Mouse (Mus musculus): Measurements from ENCODE around the gene Glis1. TPM values are rescaled to one million over a fixed set of nuclear protein-coding genes. Genes with fewer than 3 reads are reported as not detected.

Glis1 gene
- 5.5 and 7.4 TPM in 2 replicates for polyA plus RNA-seq (2015; fragmentation: Nextera tagmentation; extraction: Ambion mirVana)

- peak within 1 kb of the TSS; percentile 51; the same call in 1 of the 2 replicates for H3K9ac ChIP-seq (ENCODE audit: low read depth, low read length)
- no peaks in the 10 kb centered on the region for H3K36me3 ChIP-seq (ENCODE audit: insufficient read depth, low read length)
- 0 out of 2 replicates have a peak within 1 kb of the TSS, but pooled peaks have one; percentile 6 for H3K27ac ChIP-seq
- H3K4me2 ChIP-seq (ENCODE audit: low read length) = peak within 1 kb of the TSS; percentile 92
- ATAC-seq (replicated peaks; ENCODE audit: low FRiP score, low read depth) = peak; percentile 88
- no peaks in the 10 kb centered on the region; the same call in 1 of the 2 replicates for H3K4me1 ChIP-seq (replicated peaks; ENCODE audit: insufficient read depth, low read length)
- no peaks in the 10 kb centered on the region for H3K9me3 ChIP-seq (replicated peaks; ENCODE audit: low read length)
- H3K4me3 ChIP-seq (replicated peaks; ENCODE audit: low read depth, low read length) = peak within 1 kb of the TSS; percentile 64
- peaks cover 13% of the 10 kb centered on the region for H3K27me3 ChIP-seq (ENCODE audit: insufficient read depth, low read length)
- peak; percentile 87 for DNase-seq (ENCODE audit: low spot score)
- no peak for TF ChIP-seq CTCF (IDR thresholded peaks at IDR 0.05; ENCODE audit: low read depth)
- under 1% methylated on average over 105 of the region's 112 CpGs for WGBS
Measured at GRCm38 (mm10) chr4:107434356-107435237, at the start of gene Glis1. TSS of gene Glis1 (plus strand) at chr4:107434591.

DNA sequence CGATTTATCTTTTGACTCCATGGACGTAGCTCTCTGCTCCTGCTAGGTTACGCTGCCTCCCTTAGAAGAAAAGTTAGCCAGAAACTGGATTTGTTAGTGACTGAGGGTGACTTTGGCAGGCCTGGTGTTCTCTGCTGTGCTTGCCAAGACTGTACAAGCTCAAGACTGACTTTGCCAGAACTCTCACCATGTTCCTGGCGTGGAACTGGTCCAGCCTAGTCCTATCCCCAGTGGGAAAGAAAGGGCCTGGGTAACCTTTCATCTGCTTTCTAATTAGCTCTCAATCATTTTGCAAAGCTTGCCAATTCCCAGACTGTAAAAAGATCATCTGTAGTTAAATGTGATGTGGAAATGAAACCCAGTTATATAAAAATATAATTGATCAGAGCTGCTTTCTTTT is 47.4 kb upstream of the Glis1 start:
- H3K4me2 ChIP-seq (ENCODE audit: low read length) = no peak overlapping the region
- ATAC-seq (replicated peaks; ENCODE audit: low FRiP score, low read depth) (no peak), DNase-seq (ENCODE audit: low spot score) (no peak)
- H3K9me3 ChIP-seq (replicated peaks; ENCODE audit: low read length) = no peaks in the 10 kb centered on the region
- H3K36me3 ChIP-seq (ENCODE audit: insufficient read depth, low read length) = peaks cover 52% of the 10 kb centered on the region
- H3K4me1 ChIP-seq (replicated peaks; ENCODE audit: insufficient read depth, low read length) = no peaks in the 10 kb centered on the region
- 97% methylated on average over 4 of the region's 4 CpGs for WGBS
- TF ChIP-seq CTCF (IDR thresholded peaks at IDR 0.05; ENCODE audit: low read depth) = no peak
- H3K9ac ChIP-seq (ENCODE audit: low read depth, low read length) = no peak overlapping the region
- no peak overlapping the region for H3K27ac ChIP-seq
- no peaks in the 10 kb centered on the region for H3K27me3 ChIP-seq (ENCODE audit: insufficient read depth, low read length)
- no peak overlapping the region for H3K4me3 ChIP-seq (replicated peaks; ENCODE audit: low read depth, low read length)

GRCm38 (mm10) chr4:107387465-107387864 is 46.9 kb upstream of the Glis1 start:
- no peak overlapping the region for H3K27ac ChIP-seq
- H3K27me3 ChIP-seq (ENCODE audit: insufficient read depth, low read length) = no peaks in the 10 kb centered on the region
- H3K4me3 ChIP-seq (replicated peaks; ENCODE audit: low read depth, low read length) = no peak overlapping the region
- no peaks in the 10 kb centered on the region for H3K9me3 ChIP-seq (replicated peaks; ENCODE audit: low read length)
- no peak overlapping the region for H3K9ac ChIP-seq (ENCODE audit: low read depth, low read length)
- H3K4me2 ChIP-seq (ENCODE audit: low read length) = no peak overlapping the region
- TF ChIP-seq CTCF (IDR thresholded peaks at IDR 0.05; ENCODE audit: low read depth) = no peak
- ATAC-seq (replicated peaks; ENCODE audit: low FRiP score, low read depth) = no peak
- H3K36me3 ChIP-seq (ENCODE audit: insufficient read depth, low read length) = peaks cover 56% of the 10 kb centered on the region
- H3K4me1 ChIP-seq (replicated peaks; ENCODE audit: insufficient read depth, low read length) = no peaks in the 10 kb centered on the region
- DNase-seq (ENCODE audit: low spot score) = no peak
- 91% methylated on average over 8 of the region's 8 CpGs for WGBS

GRCm38 (mm10) chr4:107388291-107388690 is 46.1 kb upstream of the Glis1 start:
- Histone ChIP-seq H3K4me1 (replicated peaks; ENCODE audit: insufficient read depth, low read length) (no peaks in the 10 kb centered on the region), H3K4me3 (replicated peaks; ENCODE audit: low read depth, low read length) (no peak overlapping the region), H3K36me3 (ENCODE audit: insufficient read depth, low read length) (peaks cover 54% of the 10 kb centered on the region), H3K27ac (no peak overlapping the region), H3K9me3 (replicated peaks; ENCODE audit: low read length) (no peaks in the 10 kb centered on the region), H3K9ac (ENCODE audit: low read depth, low read length) (no peak overlapping the region), H3K27me3 (ENCODE audit: insufficient read depth, low read length) (no peaks in the 10 kb centered on the region), H3K4me2 (ENCODE audit: low read length) (no peak overlapping the region)
- ATAC-seq (replicated peaks; ENCODE audit: low FRiP score, low read depth) = no peak
- no peak for DNase-seq (ENCODE audit: low spot score)
- TF ChIP-seq CTCF (IDR thresholded peaks at IDR 0.05; ENCODE audit: low read depth) = no peak
- WGBS = 89% methylated on average over 2 of the region's 2 CpGs

DNA sequence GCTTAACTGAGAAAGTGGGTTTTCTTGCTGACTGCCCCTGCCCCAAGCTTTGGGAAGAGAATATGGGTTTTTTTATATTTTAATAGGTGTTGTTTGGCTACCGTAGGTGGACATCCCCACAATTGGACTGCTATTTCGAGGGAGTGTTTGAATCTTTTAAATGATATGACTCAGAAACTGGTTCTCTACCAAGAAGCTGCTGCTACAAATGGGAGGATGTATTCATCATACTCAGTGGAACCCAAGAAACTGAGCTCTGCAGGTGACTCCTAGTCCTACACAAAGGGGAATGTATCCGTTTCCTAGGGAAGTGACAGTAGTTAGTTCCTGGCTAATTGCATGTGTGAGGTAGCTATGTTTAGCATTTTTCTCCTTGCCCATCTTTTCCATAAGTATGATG is 45.0 kb upstream of the Glis1 start:
- H3K36me3 ChIP-seq (ENCODE audit: insufficient read depth, low read length) = peaks cover 56% of the 10 kb centered on the region
- no peak overlapping the region for H3K9ac ChIP-seq (ENCODE audit: low read depth, low read length)
- H3K4me1 ChIP-seq (replicated peaks; ENCODE audit: insufficient read depth, low read length) = no peaks in the 10 kb centered on the region
- H3K9me3 ChIP-seq (replicated peaks; ENCODE audit: low read length) = no peaks in the 10 kb centered on the region
- DNase-seq (ENCODE audit: low spot score) = no peak
- no peak overlapping the region for H3K4me2 ChIP-seq (ENCODE audit: low read length)
- no peak overlapping the region for H3K27ac ChIP-seq
- WGBS = 94% methylated on average over 3 of the region's 3 CpGs
- no peak for ATAC-seq (replicated peaks; ENCODE audit: low FRiP score, low read depth)
- H3K27me3 ChIP-seq (ENCODE audit: insufficient read depth, low read length) = no peaks in the 10 kb centered on the region
- no peak overlapping the region for H3K4me3 ChIP-seq (replicated peaks; ENCODE audit: low read depth, low read length)
- no peak for TF ChIP-seq CTCF (IDR thresholded peaks at IDR 0.05; ENCODE audit: low read depth)

DNA sequence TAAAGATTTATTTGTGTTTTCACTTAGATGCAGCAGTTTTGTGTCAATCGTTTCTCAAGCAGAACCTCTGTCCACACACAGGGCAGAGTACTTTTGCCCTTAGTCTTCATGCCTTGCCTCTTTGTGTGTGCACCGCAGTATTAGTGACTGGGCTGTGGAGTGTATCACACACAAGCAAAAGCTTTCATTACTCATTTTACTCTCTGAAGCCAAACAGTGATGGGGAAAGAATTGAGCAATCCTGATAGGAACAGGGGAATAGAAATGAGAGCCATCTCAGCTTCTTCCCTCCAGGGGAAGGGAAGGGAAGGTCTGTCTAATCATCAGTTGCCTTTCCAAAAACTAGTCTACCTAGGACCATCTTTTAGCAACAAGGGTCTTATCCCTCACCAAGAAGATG is 40.6 kb upstream of the Glis1 start:
- H3K9me3 ChIP-seq (replicated peaks; ENCODE audit: low read length) = no peaks in the 10 kb centered on the region
- no peak for DNase-seq (ENCODE audit: low spot score)
- H3K27me3 ChIP-seq (ENCODE audit: insufficient read depth, low read length) = no peaks in the 10 kb centered on the region
- no peak overlapping the region for H3K4me3 ChIP-seq (replicated peaks; ENCODE audit: low read depth, low read length)
- no peak for TF ChIP-seq CTCF (IDR thresholded peaks at IDR 0.05; ENCODE audit: low read depth)
- H3K4me2 ChIP-seq (ENCODE audit: low read length) = no peak overlapping the region
- H3K27ac ChIP-seq = no peak overlapping the region
- H3K4me1 ChIP-seq (replicated peaks; ENCODE audit: insufficient read depth, low read length) = no peaks in the 10 kb centered on the region
- no peak overlapping the region for H3K9ac ChIP-seq (ENCODE audit: low read depth, low read length)
- H3K36me3 ChIP-seq (ENCODE audit: insufficient read depth, low read length) = peaks cover 42% of the 10 kb centered on the region
- ATAC-seq (replicated peaks; ENCODE audit: low FRiP score, low read depth) = no peak
- WGBS = 57% methylated on average over 2 of the region's 2 CpGs
